Mouse (Mus musculus) E14TG2a.4 (cell line): ENCODE results near the gene Plcb3.

Experiments used
- CTCF ChIP-seq: conservative IDR thresholded peaks from 2 replicates; pipeline ENCODE4 v1.5.1; 2014; ENCODE audit warnings: low read length
- NANOG ChIP-seq: IDR thresholded peaks from 2 replicates; pipeline ENCODE4 v1.6.1; 2014; ENCODE audit warnings: borderline replicate concordance, low read length, mixed read lengths
- POU5F1 ChIP-seq: IDR thresholded peaks from 2 replicates; pipeline ENCODE4 v1.6.1; 2014; ENCODE audit warnings: low read length, borderline replicate concordance

DNA sequence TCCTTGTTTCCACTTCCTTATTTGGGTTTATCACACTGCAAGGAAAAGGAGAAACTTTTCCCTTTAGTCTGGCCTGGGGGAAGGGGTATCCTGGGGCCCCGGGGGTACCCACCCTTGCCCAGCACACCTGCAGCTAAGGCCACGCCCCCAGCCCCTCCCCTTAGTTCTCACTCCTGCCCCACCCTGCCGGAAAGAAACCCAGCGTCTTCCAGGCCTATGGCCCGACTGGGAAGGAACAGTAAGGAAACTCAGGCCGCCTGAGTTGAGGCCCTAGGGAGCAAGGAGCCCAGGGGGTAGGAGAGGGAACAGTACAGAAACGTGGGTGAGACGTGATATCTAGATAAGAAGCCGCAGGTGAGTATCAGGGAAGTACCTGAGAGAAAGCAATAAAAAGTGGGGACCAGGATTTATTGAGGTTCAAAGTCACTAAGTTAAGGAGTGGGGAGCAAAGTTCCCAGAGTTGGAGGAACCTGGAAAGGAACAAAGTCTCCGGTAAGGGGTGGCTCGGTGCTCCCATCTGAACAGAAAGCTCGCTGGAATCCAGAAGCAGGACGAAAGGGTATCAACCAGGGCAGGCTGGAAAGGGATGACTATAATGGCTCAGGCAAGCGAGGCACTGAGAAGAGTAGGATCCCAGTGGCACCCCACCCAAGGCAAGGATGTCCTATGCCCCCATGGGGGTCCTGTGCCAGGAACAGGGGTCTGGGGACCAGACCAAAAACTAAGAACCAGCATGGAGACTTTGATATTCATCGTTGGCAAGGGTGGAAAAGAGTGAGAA is 7.6 kb downstream of the Plcb3 start:
- TF ChIP-seq CTCF (no peak), POU5F1 (no peak), NANOG (no peak)
